ENCODE assay signal across 21 mouse cellular contexts in genomic region chr13:93648387-93649130, GRCm38 (mm10). TPM values are rescaled to one million over a fixed set of nuclear protein-coding genes. Genes with fewer than 3 reads are reported as not detected.
A peak's percentile ranks its signal among the peaks of the same experiment; 100 is the strongest.
DNase-seq lines count a peak whose midpoint lies in the region; ATAC-seq and TF ChIP-seq lines count a peak whose summit lies in the region.
"Had no signal": no experiment of that assay in that cellular context is flagged by ENCODE, and none has a peak within 500 bp of the region (broad histone marks: within the 10 kb centered on the region; RNA-seq: fewer than 3 reads in every experiment).

No protein-coding gene starts in this region.

- no peak for TF ChIP-seq POLR2A in testis, adult 2 months (IDR thresholded peaks at IDR 0.05; ENCODE audit: control insufficient read depth, low read depth, low read length)

- H3K9ac ChIP-seq in liver, embryonic 15.5 days: no peak overlapping the region
- H3K9ac ChIP-seq: heart, embryonic 12.5 days; limb, embryonic 15.5 days; midbrain, embryonic 13.5 days had no signal

- peak overlapping the region; percentile 63; the same call in 1 of the 2 replicates for H3K27ac ChIP-seq in testis, adult 2 months (ENCODE audit: control insufficient read depth, insufficient read depth, low read depth, low read length)
- peak overlapping the region; percentile 79 for H3K27ac ChIP-seq in liver, embryonic 15.5 days (replicated peaks)
- H3K27ac ChIP-seq: limb, embryonic 15.5 days; macrophage; midbrain, embryonic 13.5 days had no signal

- no peaks in the 10 kb centered on the region for H3K9me3 ChIP-seq in liver, embryonic 15.5 days (replicated peaks)
- H3K9me3 ChIP-seq: heart, embryonic 12.5 days; limb, embryonic 15.5 days; midbrain, embryonic 13.5 days had no signal

- no peak for TF ChIP-seq CTCF in testis, adult 2 months (IDR thresholded peaks at IDR 0.05; ENCODE audit: control insufficient read depth, insufficient read depth, insufficient replicate concordance, low read depth, low read length)

- H3K4me3 ChIP-seq in testis, adult 2 months (ENCODE audit: control insufficient read depth, low read depth, low read length): no peak overlapping the region
- H3K4me3 ChIP-seq in liver, embryonic 15.5 days (replicated peaks): no peak overlapping the region
- H3K4me3 ChIP-seq: heart, embryonic 12.5 days; limb, embryonic 15.5 days; midbrain, embryonic 13.5 days; myocyte had no signal

- H3K4me1 ChIP-seq in testis, adult 2 months (ENCODE audit: control insufficient read depth, insufficient read depth, low read length): no peaks in the 10 kb centered on the region
- no peaks in the 10 kb centered on the region for H3K4me1 ChIP-seq in liver, embryonic 15.5 days (replicated peaks)
- H3K4me1 ChIP-seq: heart, embryonic 12.5 days; limb, embryonic 15.5 days; midbrain, embryonic 13.5 days had no signal

- DNase-seq in testis, postnatal 10 days (ENCODE audit: low spot score): no peak
- peak; percentile 54 for DNase-seq in adrenal gland, adult 8-10 months
- peak; percentile 43 for DNase-seq in kidney, postnatal 14 days
- no peak for DNase-seq in spleen, postnatal 10 days (ENCODE audit: low spot score in 2 of 2)
- no peak for DNase-seq in cerebellum, adult 9-11 months
- DNase-seq in lung, postnatal 36 days: no peak
- DNase-seq: cerebellum, adult 18-20 months; gastrocnemius, postnatal 36 days; heart, postnatal 4 days; retina, postnatal 1 day had no signal

- ATAC-seq in liver, embryonic 15.5 days (ENCODE audit: insufficient read depth): peak; percentile 89
- ATAC-seq: midbrain, embryonic 13.5 days had no signal

- H3K27me3 ChIP-seq in testis, adult 2 months (ENCODE audit: control insufficient read depth, insufficient read depth, low read length): no peaks in the 10 kb centered on the region
- no peaks in the 10 kb centered on the region for H3K27me3 ChIP-seq in liver, embryonic 15.5 days
- H3K27me3 ChIP-seq: heart, embryonic 12.5 days; limb, embryonic 15.5 days; midbrain, embryonic 13.5 days had no signal

- H3K4me2 ChIP-seq in liver, embryonic 15.5 days: no peak overlapping the region
- H3K4me2 ChIP-seq: heart, embryonic 12.5 days; limb, embryonic 15.5 days; midbrain, embryonic 13.5 days had no signal

- no peaks in the 10 kb centered on the region for H3K36me3 ChIP-seq in testis, adult 2 months (ENCODE audit: control insufficient read depth, insufficient read depth, low read length)
- H3K36me3 ChIP-seq in liver, embryonic 15.5 days (replicated peaks): no peaks in the 10 kb centered on the region
- H3K36me3 ChIP-seq: heart, embryonic 12.5 days; limb, embryonic 15.5 days; midbrain, embryonic 13.5 days had no signal

- 52% methylated on average over 7 of the region's 7 CpGs for WGBS in liver, embryonic 15.5 days (ENCODE audit: insufficient replicate concordance)

RNA-seq across cellular contexts. Expression of gene Bhmt, which starts 10.8 kb away (rescaled TPM):
- polyA plus RNA-seq in testis, adult 2 months (2012; rRNA removed): 9.6 and 23.1 TPM in 2 replicates
- 1 to 10 TPM in 2 of 4 experiments, under 1 TPM in 2; 0.61 to 4.9 (median 1.0) TPM for total RNA-seq in adrenal gland, adult 8-10 months (2022)
- polyA plus RNA-seq in liver, embryonic 15.5 days (2015; fragmentation: Nextera tagmentation; extraction: Ambion mirVana): 132 and 139 TPM in 2 replicates
- total RNA-seq: gastrocnemius, postnatal 36 days; layer of hippocampus, adult 8-10 months; neutrophil, adult 5-6 weeks had no signal
- polyA plus RNA-seq: embryonic facial prominence, embryonic 14.5 days; forebrain, embryonic 11.5 days; macrophage; myocyte had no signal

RNA-seq across cellular contexts. Expression of gene Bhmt2, which starts 25.5 kb away (rescaled TPM):
- polyA plus RNA-seq in testis, adult 2 months (2012; rRNA removed): 1.4 and 1.7 TPM in 2 replicates
- total RNA-seq in adrenal gland, adult 8-10 months (2022): under 1 TPM; 0.21 to 0.40 (median 0.26) TPM
- 35.7 and 40.9 TPM in 2 replicates for polyA plus RNA-seq in liver, embryonic 15.5 days (2015; fragmentation: Nextera tagmentation; extraction: Ambion mirVana)
- total RNA-seq: gastrocnemius, postnatal 36 days; heart, postnatal 4 days; neutrophil, adult 5-6 weeks had no signal
- polyA plus RNA-seq: embryonic facial prominence, embryonic 14.5 days; forebrain, embryonic 11.5 days; limb, embryonic 15.5 days; macrophage; myocyte had no signal

RNA-seq across cellular contexts. Expression of gene Dmgdh, which starts 25.7 kb away (rescaled TPM):
- polyA plus RNA-seq in testis, adult 2 months (2012; rRNA removed): 0.12 and 0.17 TPM in 2 replicates
- under 1 TPM; 0.10 to 0.52 (median 0.23) TPM for total RNA-seq in adrenal gland, adult 8-10 months (2022)
- 17.2 and 19.8 TPM in 2 replicates for polyA plus RNA-seq in liver, embryonic 15.5 days (2015; fragmentation: Nextera tagmentation; extraction: Ambion mirVana)
- total RNA-seq: gastrocnemius, postnatal 36 days; heart, postnatal 4 days; neutrophil, adult 5-6 weeks had no signal
- polyA plus RNA-seq: macrophage, myocyte had no signal

Comparison
In these comparisons a context has a peak if more than half of its experiments do, and no peak if none do; other contexts are left out.
1. DNase-seq: peak in adrenal gland, adult 8-10 months (single experiment) and kidney, postnatal 14 days (single experiment); none in testis, postnatal 10 days (single experiment), spleen, postnatal 10 days (0 of 2), cerebellum, adult 9-11 months (single experiment) and lung, postnatal 36 days (single experiment).
2. RNA of gene Bhmt2, which starts 25.5 kb away (polyA plus RNA-seq): 35.7 to 40.9 TPM in liver, embryonic 15.5 days; 1.4 to 1.7 TPM in testis, adult 2 months; every median in the first group is over 10 times any median in the second.
3. RNA of gene Dmgdh, which starts 25.7 kb away (polyA plus RNA-seq): 17.2 to 19.8 TPM in liver, embryonic 15.5 days; 0.12 to 0.17 TPM in testis, adult 2 months; every median in the first group is over 10 times any median in the second.